Mouse (Mus musculus) liver, adult 2 months (tissue): Measurements from ENCODE around the gene Nr5a1.

Experiments
- CTCF ChIP-seq: fragments of 200-500 bp; IDR thresholded peaks from 2 replicates; pipeline ENCODE4 v1.5.1; 2011; ENCODE audit warnings: low read depth, low read length, control low read depth
- POLR2A ChIP-seq: fragments of 200-500 bp; IDR thresholded peaks from 2 replicates; pipeline ENCODE4 v1.6.1; 2011; ENCODE audit warnings: low read length, control low read depth; ENCODE audit not compliant: insufficient read depth; ENCODE audit errors: extremely low read depth

DNA sequence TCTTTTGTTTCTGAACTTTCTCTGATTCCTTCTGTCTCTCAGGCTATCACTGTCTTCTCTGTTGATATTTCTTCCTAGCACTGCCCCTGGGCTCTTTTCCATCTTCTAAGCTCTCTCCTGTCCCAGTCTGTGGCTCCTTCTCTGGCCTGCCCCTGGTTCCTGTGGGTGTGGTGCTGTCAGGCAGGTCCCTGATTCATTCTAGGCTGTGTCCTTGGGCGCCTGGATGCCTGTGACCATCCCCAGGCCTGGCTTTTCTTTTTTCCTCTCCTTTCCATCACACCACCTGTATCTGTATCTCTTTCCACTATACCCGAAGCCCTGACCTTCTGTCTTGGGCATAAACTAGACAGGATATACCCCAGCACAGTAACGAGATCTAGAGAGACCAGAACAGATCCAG is 28.6 kb downstream of the Nr5a1 start:
- TF ChIP-seq POLR2A (no peak), CTCF (no peak)
